Mouse (Mus musculus): ENCODE data around the gene Foxp1. TPM values are rescaled to one million over a fixed set of nuclear protein-coding genes. Genes with fewer than 3 reads are reported as not detected.

Gene Foxp1
- polyA plus RNA-seq, 1 experiment: 129 TPM

- WGBS: 91% methylated on average over 2 of the region's 2 CpGs
- Histone ChIP-seq H3K4me3 (ENCODE audit: control insufficient read depth, insufficient read depth, low read length) (no peak overlapping the region), H3K27me3 (ENCODE audit: control insufficient read depth, insufficient read depth, low read length) (no peaks in the 10 kb centered on the region), H3K27ac (ENCODE audit: control insufficient read depth, insufficient read depth, low read length) (no peak overlapping the region), H3K36me3 (ENCODE audit: control insufficient read depth, insufficient read depth, low read length) (0 out of 2 replicates have a peak, but pooled peaks cover 4% of the 10 kb centered on the region), H3K4me1 (replicated peaks; ENCODE audit: control insufficient read depth, insufficient read depth, low read length) (0 out of 2 replicates have a peak, but pooled peaks cover 3% of the 10 kb centered on the region)
- DNase-seq: no peak
- no peak for TF ChIP-seq CTCF (IDR thresholded peaks at IDR 0.05; ENCODE audit: borderline replicate concordance, control insufficient read depth, extremely low read depth, insufficient read depth, low read length, poor library complexity)
- no peak for TF ChIP-seq POLR2A (IDR thresholded peaks at IDR 0.05; ENCODE audit: control insufficient read depth, extremely low read depth, insufficient read depth, low read length, poor library complexity)
Measured at GRCm38 (mm10) chr6:99053998-99054397, 468.5 kb downstream of the Foxp1 start.

GRCm38 (mm10) chr6:99053111-99053510, 469.4 kb downstream of the Foxp1 start:
- 89% methylated on average over 7 of the region's 7 CpGs for WGBS
- no peak for DNase-seq
- H3K27ac ChIP-seq (ENCODE audit: control insufficient read depth, insufficient read depth, low read length): no peak overlapping the region
- 0 out of 2 replicates have a peak, but pooled peaks cover 4% of the 10 kb centered on the region for H3K36me3 ChIP-seq (ENCODE audit: control insufficient read depth, insufficient read depth, low read length)
- H3K4me1 ChIP-seq (replicated peaks; ENCODE audit: control insufficient read depth, insufficient read depth, low read length): 0 out of 2 replicates have a peak, but pooled peaks cover 3% of the 10 kb centered on the region
- no peaks in the 10 kb centered on the region for H3K27me3 ChIP-seq (ENCODE audit: control insufficient read depth, insufficient read depth, low read length)
- no peak overlapping the region for H3K4me3 ChIP-seq (ENCODE audit: control insufficient read depth, insufficient read depth, low read length)
- TF ChIP-seq CTCF (IDR thresholded peaks at IDR 0.05; ENCODE audit: borderline replicate concordance, control insufficient read depth, extremely low read depth, insufficient read depth, low read length, poor library complexity) (no peak), POLR2A (IDR thresholded peaks at IDR 0.05; ENCODE audit: control insufficient read depth, extremely low read depth, insufficient read depth, low read length, poor library complexity) (no peak)

GRCm38 (mm10) chr6:99051724-99052123, 470.8 kb downstream of the Foxp1 start:
- no peak overlapping the region for H3K27ac ChIP-seq (ENCODE audit: control insufficient read depth, insufficient read depth, low read length)
- TF ChIP-seq POLR2A (IDR thresholded peaks at IDR 0.05; ENCODE audit: control insufficient read depth, extremely low read depth, insufficient read depth, low read length, poor library complexity) (no peak), CTCF (IDR thresholded peaks at IDR 0.05; ENCODE audit: borderline replicate concordance, control insufficient read depth, extremely low read depth, insufficient read depth, low read length, poor library complexity) (no peak)
- 0 out of 2 replicates have a peak, but pooled peaks cover 3% of the 10 kb centered on the region for H3K4me1 ChIP-seq (replicated peaks; ENCODE audit: control insufficient read depth, insufficient read depth, low read length)
- H3K36me3 ChIP-seq (ENCODE audit: control insufficient read depth, insufficient read depth, low read length): 0 out of 2 replicates have a peak, but pooled peaks cover 4% of the 10 kb centered on the region
- no peak for DNase-seq
- no peak overlapping the region for H3K4me3 ChIP-seq (ENCODE audit: control insufficient read depth, insufficient read depth, low read length)
- no peaks in the 10 kb centered on the region for H3K27me3 ChIP-seq (ENCODE audit: control insufficient read depth, insufficient read depth, low read length)

- WGBS: 58% methylated on average over 3 of the region's 3 CpGs
- H3K27ac ChIP-seq (ENCODE audit: control insufficient read depth, insufficient read depth, low read length): no peak overlapping the region
- no peak for DNase-seq
- 0 out of 2 replicates have a peak, but pooled peaks cover 3% of the 10 kb centered on the region for H3K4me1 ChIP-seq (replicated peaks; ENCODE audit: control insufficient read depth, insufficient read depth, low read length)
- 0 out of 2 replicates have a peak, but pooled peaks cover 4% of the 10 kb centered on the region for H3K36me3 ChIP-seq (ENCODE audit: control insufficient read depth, insufficient read depth, low read length)
- no peak overlapping the region for H3K4me3 ChIP-seq (ENCODE audit: control insufficient read depth, insufficient read depth, low read length)
- TF ChIP-seq POLR2A (IDR thresholded peaks at IDR 0.05; ENCODE audit: control insufficient read depth, extremely low read depth, insufficient read depth, low read length, poor library complexity) (no peak), CTCF (IDR thresholded peaks at IDR 0.05; ENCODE audit: borderline replicate concordance, control insufficient read depth, extremely low read depth, insufficient read depth, low read length, poor library complexity) (no peak)
- no peaks in the 10 kb centered on the region for H3K27me3 ChIP-seq (ENCODE audit: control insufficient read depth, insufficient read depth, low read length)
Measured at GRCm38 (mm10) chr6:99050288-99051006, 472.1 kb downstream of the Foxp1 start.

- no peak overlapping the region for H3K27ac ChIP-seq (ENCODE audit: control insufficient read depth, insufficient read depth, low read length)
- no peaks in the 10 kb centered on the region for H3K27me3 ChIP-seq (ENCODE audit: control insufficient read depth, insufficient read depth, low read length)
- DNase-seq: no peak
- H3K4me3 ChIP-seq (ENCODE audit: control insufficient read depth, insufficient read depth, low read length): no peak overlapping the region
- no peak for TF ChIP-seq POLR2A (IDR thresholded peaks at IDR 0.05; ENCODE audit: control insufficient read depth, extremely low read depth, insufficient read depth, low read length, poor library complexity)
- TF ChIP-seq CTCF (IDR thresholded peaks at IDR 0.05; ENCODE audit: borderline replicate concordance, control insufficient read depth, extremely low read depth, insufficient read depth, low read length, poor library complexity): no peak
- H3K4me1 ChIP-seq (replicated peaks; ENCODE audit: control insufficient read depth, insufficient read depth, low read length): 0 out of 2 replicates have a peak, but pooled peaks cover 3% of the 10 kb centered on the region
- 0 out of 2 replicates have a peak, but pooled peaks cover 4% of the 10 kb centered on the region for H3K36me3 ChIP-seq (ENCODE audit: control insufficient read depth, insufficient read depth, low read length)
- 86% methylated on average over 5 of the region's 5 CpGs for WGBS
Measured at GRCm38 (mm10) chr6:99047322-99047721, 475.2 kb downstream of the Foxp1 start.

- 0 out of 2 replicates have a peak, but pooled peaks cover 2% of the 10 kb centered on the region for H3K4me1 ChIP-seq (replicated peaks; ENCODE audit: control insufficient read depth, insufficient read depth, low read length)
- TF ChIP-seq POLR2A (IDR thresholded peaks at IDR 0.05; ENCODE audit: control insufficient read depth, extremely low read depth, insufficient read depth, low read length, poor library complexity) (no peak), CTCF (IDR thresholded peaks at IDR 0.05; ENCODE audit: borderline replicate concordance, control insufficient read depth, extremely low read depth, insufficient read depth, low read length, poor library complexity) (no peak)
- WGBS: 80% methylated on average over 5 of the region's 5 CpGs
- H3K27ac ChIP-seq (ENCODE audit: control insufficient read depth, insufficient read depth, low read length): no peak overlapping the region
- 0 out of 2 replicates have a peak, but pooled peaks cover 4% of the 10 kb centered on the region for H3K36me3 ChIP-seq (ENCODE audit: control insufficient read depth, insufficient read depth, low read length)
- no peak overlapping the region for H3K4me3 ChIP-seq (ENCODE audit: control insufficient read depth, insufficient read depth, low read length)
- DNase-seq: no peak
- H3K27me3 ChIP-seq (ENCODE audit: control insufficient read depth, insufficient read depth, low read length): no peaks in the 10 kb centered on the region
Measured at GRCm38 (mm10) chr6:99045845-99046788, 476.4 kb downstream of the Foxp1 start.
